In genomic region chr11:70699722-70700556, GRCm38 (mm10) we compare ENCODE assay signal across 8 mouse cellular contexts. TPM values are rescaled to one million over a fixed set of nuclear protein-coding genes. Genes with fewer than 3 reads are reported as not detected.
DNase-seq lines count a peak whose midpoint lies in the region; ATAC-seq and TF ChIP-seq lines count a peak whose summit lies in the region.

Inca1 (minus strand) TSS chr11:70700155.
Kif1c (plus strand) TSS chr11:70700548.

- peak; percentile 96 for ATAC-seq in forebrain, embryonic 12.5 days (ENCODE audit: low FRiP score)
- ATAC-seq in heart, postnatal 0 days (ENCODE audit: insufficient read depth, low read depth): peak; percentile 91
- peak; percentile 94 for ATAC-seq in liver, postnatal 0 days
- ATAC-seq in neural tube, embryonic 14.5 days (ENCODE audit: low read depth): peak; percentile 96

- H3K9me3 ChIP-seq in CH12.LX (replicated peaks; ENCODE audit: low read length): no peaks in the 10 kb centered on the region
- H3K9me3 ChIP-seq in forebrain, embryonic 12.5 days: no peaks in the 10 kb centered on the region
- H3K9me3 ChIP-seq in heart, postnatal 0 days (replicated peaks; ENCODE audit: control insufficient read depth, low read length): no peaks in the 10 kb centered on the region
- H3K9me3 ChIP-seq in liver, postnatal 0 days (ENCODE audit: low read length): no peaks in the 10 kb centered on the region
- H3K9me3 ChIP-seq in neural tube, embryonic 14.5 days (ENCODE audit: control insufficient read depth, low read length): no peaks in the 10 kb centered on the region

- dilution Hi-C loops in CH12.LX (cut with MboI; ENCODE audit: extremely low pct_ligation_motif_present, extremely low pct_unique_long_range_greater_than_20kb, low sequenced_read_pairs): no loop called here

- H3K36me3 ChIP-seq in CH12.LX (replicated peaks in 1 of 2; ENCODE audit: control insufficient read depth in 1 of 2, insufficient read depth in 1 of 2, low read length in 1 of 2): peaks cover 15 to 28% of the 10 kb centered on the region in 2 experiments
- peaks cover 16% of the 10 kb centered on the region for H3K36me3 ChIP-seq in forebrain, embryonic 12.5 days (replicated peaks)
- H3K36me3 ChIP-seq in heart, postnatal 0 days (replicated peaks; ENCODE audit: control insufficient read depth, insufficient read depth, low read length): peaks cover 16% of the 10 kb centered on the region
- peaks cover 16% of the 10 kb centered on the region for H3K36me3 ChIP-seq in liver, postnatal 0 days (replicated peaks; ENCODE audit: insufficient read depth, low read length)
- H3K36me3 ChIP-seq in neural tube, embryonic 14.5 days (ENCODE audit: control insufficient read depth, insufficient read depth, low read length): peaks cover 6% of the 10 kb centered on the region; the same call in 1 of the 2 replicates

- peak within 1 kb of the TSS; percentile 93 for H3K9ac ChIP-seq in CH12.LX (ENCODE audit: insufficient read depth, low read depth)
- peak within 1 kb of the TSS; percentile 88 for H3K9ac ChIP-seq in forebrain, embryonic 12.5 days
- H3K9ac ChIP-seq in heart, postnatal 0 days (replicated peaks; ENCODE audit: low read depth, low read length): peak within 1 kb of the TSS; percentile 92
- H3K9ac ChIP-seq in liver, postnatal 0 days (replicated peaks): peak within 1 kb of the TSS; percentile 77
- H3K9ac ChIP-seq in neural tube, embryonic 14.5 days (replicated peaks; ENCODE audit: low read depth, low read length): peak within 1 kb of the TSS; percentile 72

- peak; percentile 94 for TF ChIP-seq POLR2A in CH12.LX (IDR thresholded peaks at IDR 0.05; ENCODE audit: low read depth, low read length)

- H3K4me1 ChIP-seq in CH12.LX (ENCODE audit: control insufficient read depth in 1 of 2, insufficient read depth in 2 of 2): peaks cover 9 to 24% of the 10 kb centered on the region in 2 experiments
- peaks cover 28% of the 10 kb centered on the region for H3K4me1 ChIP-seq in forebrain, embryonic 12.5 days
- peaks cover 19% of the 10 kb centered on the region; the same call in 1 of the 2 replicates for H3K4me1 ChIP-seq in heart, postnatal 0 days (ENCODE audit: control insufficient read depth, insufficient read depth)
- H3K4me1 ChIP-seq in liver, postnatal 0 days (ENCODE audit: insufficient read depth): peaks cover 21% of the 10 kb centered on the region
- peaks cover 10% of the 10 kb centered on the region for H3K4me1 ChIP-seq in neural tube, embryonic 14.5 days (ENCODE audit: control insufficient read depth, insufficient read depth, low read length)

- no peak for TF ChIP-seq EP300 in CH12.LX (IDR thresholded peaks at IDR 0.05; ENCODE audit: low read length)
- no peak for TF ChIP-seq EP300 in heart, postnatal 0 days (IDR thresholded peaks at IDR 0.05; ENCODE audit: low read depth)
- no peak for TF ChIP-seq EP300 in liver, postnatal 0 days (IDR thresholded peaks at IDR 0.05; ENCODE audit: low read depth)

- in situ Hi-C loops in CH12.LX (cut with MboI; ENCODE audit: low pct_ligation_motif_present, low pct_unique_long_range_greater_than_20kb, low sequenced_read_pairs): no loop called here

- no peak for TF ChIP-seq RAD21 in CH12.LX (IDR thresholded peaks at IDR 0.05; ENCODE audit: low read depth, low read length)

- DNase-seq in CH12.LX (ENCODE audit: extremely low read depth): peak; percentile 91
- DNase-seq in c-Kit-positive CD71-positive TER-119-negative erythroid progenitor cells, embryonic 14.5 days (ENCODE audit: low read depth): peak; percentile 80
- DNase-seq in heart, postnatal 0 days (ENCODE audit: low spot score): peak; percentile 84
- peak; percentile 97 for DNase-seq in kidney, postnatal 4 days
- DNase-seq in liver, postnatal 0 days: peak; percentile 95
- peak; percentile 99 for DNase-seq in testis, postnatal 10 days (ENCODE audit: low spot score)

- H3K4me3 ChIP-seq in CH12.LX (replicated peaks in 1 of 3; ENCODE audit: low read depth in 2 of 3, low read length in 2 of 3, poor library complexity in 1 of 3): peak within 1 kb of the TSS; percentile 71 to 82 (median 80)
- peak within 1 kb of the TSS; percentile 79 for H3K4me3 ChIP-seq in forebrain, embryonic 12.5 days (replicated peaks)
- peak within 1 kb of the TSS; percentile 92 for H3K4me3 ChIP-seq in heart, postnatal 0 days (ENCODE audit: low read depth, low read length)
- H3K4me3 ChIP-seq in liver, postnatal 0 days (ENCODE audit: low read depth, low read length): peak within 1 kb of the TSS; percentile 73
- H3K4me3 ChIP-seq in neural tube, embryonic 14.5 days (ENCODE audit: low read depth, low read length): peak within 1 kb of the TSS; percentile 94

- 0 out of 2 replicates have a peak, but pooled peaks cover 5% of the 10 kb centered on the region for H3K79me2 ChIP-seq in CH12.LX (replicated peaks; ENCODE audit: control insufficient read depth, extremely low read depth, insufficient read depth, poor library complexity, severe bottlenecking)

- WGBS in forebrain, embryonic 12.5 days: under 1% methylated on average over 64 of the region's 69 CpGs
- WGBS in heart, postnatal 0 days: under 1% methylated on average over 63 of the region's 69 CpGs
- 2% methylated on average over 47 of the region's 69 CpGs for WGBS in liver, postnatal 0 days (ENCODE audit: insufficient replicate concordance)
- 1% methylated on average over 64 of the region's 69 CpGs for WGBS in neural tube, embryonic 14.5 days

- H3K27me3 ChIP-seq in CH12.LX (replicated peaks): peaks cover 3% of the 10 kb centered on the region
- H3K27me3 ChIP-seq in forebrain, embryonic 12.5 days: no peaks in the 10 kb centered on the region
- no peaks in the 10 kb centered on the region for H3K27me3 ChIP-seq in heart, postnatal 0 days (ENCODE audit: control insufficient read depth, insufficient read depth, low read length)
- H3K27me3 ChIP-seq in liver, postnatal 0 days (ENCODE audit: insufficient read depth, low read length): no peaks in the 10 kb centered on the region
- 0 out of 2 replicates have a peak, but pooled peaks cover 2% of the 10 kb centered on the region for H3K27me3 ChIP-seq in neural tube, embryonic 14.5 days (ENCODE audit: control insufficient read depth, insufficient read depth, low read length)

- H3K27ac ChIP-seq in CH12.LX (ENCODE audit: insufficient read depth, low read depth): peak within 1 kb of the TSS; percentile 54; the same call in 1 of the 2 replicates
- peak within 1 kb of the TSS; percentile 88 for H3K27ac ChIP-seq in forebrain, embryonic 12.5 days
- peak within 1 kb of the TSS; percentile 97 for H3K27ac ChIP-seq in heart, postnatal 0 days (ENCODE audit: low read depth)
- peak within 1 kb of the TSS; percentile 95 for H3K27ac ChIP-seq in liver, postnatal 0 days (ENCODE audit: low read depth)
- H3K27ac ChIP-seq in neural tube, embryonic 14.5 days (ENCODE audit: low read depth, low read length): peak within 1 kb of the TSS; percentile 86

- no peak for TF ChIP-seq CTCF in CH12.LX (conservative IDR thresholded peaks at IDR 0.05 in 1 of 2, IDR thresholded peaks at IDR 0.05 in 1 of 2; ENCODE audit: low read depth in 2 of 2, low read length in 2 of 2)
- no peak for TF ChIP-seq CTCF in heart, postnatal 0 days (IDR thresholded peaks at IDR 0.05; ENCODE audit: low read depth)
- TF ChIP-seq CTCF in liver, postnatal 0 days (IDR thresholded peaks at IDR 0.05; ENCODE audit: low read depth): no peak

- H3K4me2 ChIP-seq in CH12.LX (ENCODE audit: insufficient read depth, low read depth, poor library complexity, severe bottlenecking): peak within 1 kb of the TSS; percentile 73
- peak within 1 kb of the TSS; percentile 79 for H3K4me2 ChIP-seq in forebrain, embryonic 12.5 days
- peak within 1 kb of the TSS; percentile 87 for H3K4me2 ChIP-seq in heart, postnatal 0 days (ENCODE audit: low read depth, low read length)
- H3K4me2 ChIP-seq in liver, postnatal 0 days (ENCODE audit: low read depth, low read length): peak within 1 kb of the TSS; percentile 79
- H3K4me2 ChIP-seq in neural tube, embryonic 14.5 days (ENCODE audit: low read depth, low read length): peak within 1 kb of the TSS; percentile 69

TF ChIP-seq in CH12.LX, 34 proteins besides CTCF, POLR2A, EP300 and RAD21 (continues in another document):
- TF ChIP-seq NRF1 (IDR thresholded peaks at IDR 0.05; ENCODE audit: low read depth, low read length): peak; percentile 55; the same call in 1 of the 2 replicates
- peak; percentile 40 for TF ChIP-seq IRF4 (IDR thresholded peaks at IDR 0.05; ENCODE audit: low read depth, low read length)
- peak; percentile 71; the same call in 1 of the 2 replicates for TF ChIP-seq TBP (conservative IDR thresholded peaks at IDR 0.05; ENCODE audit: low read depth, low read length)
- TF ChIP-seq ZMIZ1 (IDR thresholded peaks at IDR 0.05; ENCODE audit: low read depth, low read length): peak; percentile 83
- TF ChIP-seq MYC (IDR thresholded peaks at IDR 0.05; ENCODE audit: low read depth, low read length): no peak
- TF ChIP-seq MAX (IDR thresholded peaks at IDR 0.05; ENCODE audit: low read length): peak; percentile 63; the same call in 1 of the 2 replicates
- TF ChIP-seq TCF12 (IDR thresholded peaks at IDR 0.05; ENCODE audit: low read depth, low read length): peak; percentile 69; the same call in 1 of the 2 replicates
- peak; percentile 39 for TF ChIP-seq MAZ (IDR thresholded peaks at IDR 0.05; ENCODE audit: low read depth, low read length)
- peak; percentile 46 for TF ChIP-seq HCFC1 (IDR thresholded peaks at IDR 0.05; ENCODE audit: low read depth, low read length)
- peak; percentile 85 for TF ChIP-seq NELFE (IDR thresholded peaks at IDR 0.05; ENCODE audit: low read depth, low read length)

RNA-seq across cellular contexts. Expression of gene Inca1, which starts in this region (rescaled TPM):
- total RNA-seq in CH12.LX (2012; rRNA removed) (1.3 and 1.7 TPM in 2 replicates), CH12.LX (2014; rRNA removed) (1.9 and 3.4 TPM in 2 replicates)
- polyA plus RNA-seq in CH12.LX (2012; ENCODE audit: insufficient read length, low read depth): 3.8 and 4.4 TPM in 2 replicates
- polyA plus RNA-seq in forebrain, embryonic 12.5 days (2016; fragmentation: Nextera tagmentation; extraction: Ambion mirVana): 0.55 and 0.96 TPM in 2 replicates
- total RNA-seq in heart, postnatal 0 days (2014; rRNA removed; ENCODE audit: low replicate concordance): 0.23 and 1.9 TPM in 2 replicates
- 3.9 and 4.0 TPM in 2 replicates for polyA plus RNA-seq in heart, postnatal 0 days (2015; fragmentation: Nextera tagmentation; extraction: Ambion mirVana)
- 8.3 and 10.8 TPM in 2 replicates for polyA plus RNA-seq in liver, postnatal 0 days (2015; fragmentation: Nextera tagmentation; extraction: Ambion mirVana)
- 1.4 and 1.5 TPM in 2 replicates for polyA plus RNA-seq in neural tube, embryonic 14.5 days (2014; fragmentation: Nextera tagmentation; extraction: Ambion mirVana)

RNA-seq across cellular contexts. Expression of gene Kif1c, which starts in this region (rescaled TPM):
- 36.9 and 38.0 TPM in 2 replicates for total RNA-seq in CH12.LX (2012; rRNA removed)
- total RNA-seq in CH12.LX (2014; rRNA removed): 11.0 and 11.6 TPM in 2 replicates
- 31.7 and 32.3 TPM in 2 replicates for polyA plus RNA-seq in CH12.LX (2012; ENCODE audit: insufficient read length, low read depth)
- 1.7 and 3.2 TPM in 2 replicates for polyA plus RNA-seq in forebrain, embryonic 12.5 days (2016; fragmentation: Nextera tagmentation; extraction: Ambion mirVana)
- 92.9 and 110 TPM in 2 replicates for total RNA-seq in heart, postnatal 0 days (2014; rRNA removed; ENCODE audit: low replicate concordance)
- polyA plus RNA-seq in heart, postnatal 0 days (2015; fragmentation: Nextera tagmentation; extraction: Ambion mirVana): 6.3 and 6.4 TPM in 2 replicates
- 1.8 and 2.2 TPM in 2 replicates for polyA plus RNA-seq in liver, postnatal 0 days (2015; fragmentation: Nextera tagmentation; extraction: Ambion mirVana)
- polyA plus RNA-seq in neural tube, embryonic 14.5 days (2014; fragmentation: Nextera tagmentation; extraction: Ambion mirVana): 3.1 and 3.2 TPM in 2 replicates

Comparison
In these comparisons a context has a peak if more than half of its experiments do, and no peak if none do; other contexts are left out.
1. Peak in every context shown above with its lines: DNase-seq, ATAC-seq, H3K4me3 ChIP-seq and H3K27ac ChIP-seq.